Mouse (Mus musculus) induced T-regulatory cell, adult 2 months (primary cell): ENCODE measurements around the gene Smg1.

Source experiments
- DNase-seq: peaks from one replicate; pipeline ENCODE4 v3.0.0-alpha.2; 2012; ENCODE audit warnings: low read depth

The Smg1 gene

GRCm38 (mm10) chr7:118141271-118141670 lies 102.2 kb downstream of the Smg1 start:
- no peak for DNase-seq

GRCm38 (mm10) chr7:118135128-118135527 lies 108.3 kb downstream of the Smg1 start:
- DNase-seq: no peak

GRCm38 (mm10) chr7:118129430-118130041 lies 113.9 kb downstream of the Smg1 start, which contains the start of gene Arl6ip1:
Gene Arl6ip1 (minus strand): TSS chr7:118129662.
- DNase-seq: peak; percentile 98

- DNase-seq: no peak
These were observed 114.5 kb downstream of the Smg1 start for GRCm38 (mm10) chr7:118128925-118129429.

DNA sequence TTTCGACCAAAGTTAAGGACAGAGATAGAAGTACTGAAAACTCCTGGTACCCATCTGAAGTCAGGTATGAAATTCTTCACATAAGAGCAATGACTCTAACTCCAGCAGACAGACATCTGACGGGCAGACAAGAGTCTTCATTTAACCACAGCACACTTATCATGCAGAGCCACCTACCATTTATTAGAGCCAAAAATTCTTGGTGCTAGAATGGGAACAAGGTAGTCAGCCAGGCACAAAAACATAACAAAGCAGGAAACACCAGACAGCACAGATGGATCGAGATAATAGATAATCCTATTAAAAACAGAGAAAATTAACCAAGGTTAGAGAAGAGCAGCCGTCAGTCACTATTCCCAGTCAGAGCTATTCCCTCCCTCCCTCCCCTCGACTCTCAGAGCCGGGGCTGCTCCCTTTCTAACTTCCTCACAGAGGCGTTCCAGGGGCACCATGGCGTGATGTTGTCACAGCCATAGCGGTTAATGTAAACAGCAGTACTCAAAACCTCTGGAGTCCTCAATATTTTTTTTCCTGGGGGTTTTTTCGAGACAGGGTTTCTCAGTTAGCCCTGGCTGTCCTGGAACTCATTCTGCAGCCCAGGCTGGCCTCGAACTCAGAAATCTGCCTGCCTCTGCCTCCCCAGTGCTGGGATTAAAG lies 117.1 kb downstream of the Smg1 start:
- no peak for DNase-seq

DNA sequence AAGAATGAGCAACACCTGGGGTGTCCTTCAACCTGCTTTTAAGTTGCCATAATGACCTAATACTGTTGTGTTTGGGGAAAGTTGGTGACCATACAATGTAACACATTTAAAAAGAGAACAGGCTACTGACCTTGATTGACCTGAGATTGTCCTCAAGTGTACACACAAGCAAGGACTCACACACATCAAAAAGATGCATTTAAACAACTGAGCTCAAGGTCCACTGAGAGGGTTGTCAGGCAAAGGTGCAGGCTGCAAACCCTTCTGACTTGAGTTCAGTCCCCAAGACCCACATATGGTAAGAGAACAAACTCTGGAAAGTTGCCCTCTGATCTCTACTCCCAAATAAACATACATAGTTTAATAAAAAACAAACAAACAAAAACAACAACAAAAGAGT lies 117.7 kb downstream of the Smg1 start:
- DNase-seq: no peak

DNA sequence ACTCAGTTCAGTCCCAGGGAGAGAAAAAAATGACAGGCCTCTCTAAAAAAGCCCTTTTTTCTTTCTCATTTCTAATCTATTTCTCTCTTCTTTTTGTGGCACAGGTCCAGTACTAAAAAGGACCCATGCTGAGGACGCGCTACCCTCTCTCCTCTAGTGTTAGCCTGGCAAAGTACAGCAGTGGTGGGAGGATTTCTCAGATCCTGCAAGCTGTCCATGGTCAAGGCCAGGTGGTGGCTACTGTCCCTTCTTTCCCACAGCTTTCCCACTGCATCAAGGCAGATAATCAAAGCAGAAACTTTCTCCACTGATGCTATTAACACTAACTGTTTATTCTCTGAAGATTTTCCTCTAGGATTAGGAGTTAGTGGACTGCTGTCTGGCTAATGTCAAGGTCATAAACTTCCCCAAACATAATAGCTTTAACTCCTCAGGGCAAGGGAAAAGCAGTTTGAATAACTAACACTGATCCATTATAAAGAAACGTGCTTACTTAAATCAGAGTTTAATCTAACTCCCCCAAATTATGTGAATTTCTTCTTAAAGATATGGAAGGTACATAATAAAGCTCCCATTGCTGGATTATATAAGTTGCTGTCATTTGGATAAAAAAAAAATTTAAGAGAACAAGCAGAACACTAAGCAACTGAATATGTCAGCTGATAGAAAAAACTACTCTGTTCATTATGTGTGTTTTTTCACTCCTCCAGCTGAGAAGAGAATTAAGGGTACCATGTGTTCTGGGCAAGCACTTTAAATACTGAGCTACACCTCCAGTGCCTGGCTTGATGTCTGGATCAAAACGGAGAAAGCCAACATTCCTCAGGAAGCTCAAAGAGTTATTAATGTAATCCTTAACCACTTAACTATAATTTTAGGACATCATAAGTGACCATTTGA lies 119.7 kb downstream of the Smg1 start:
- no peak for DNase-seq

- DNase-seq: no peak
These were observed 121.2 kb downstream of the Smg1 start for GRCm38 (mm10) chr7:118122235-118122634.

DNA sequence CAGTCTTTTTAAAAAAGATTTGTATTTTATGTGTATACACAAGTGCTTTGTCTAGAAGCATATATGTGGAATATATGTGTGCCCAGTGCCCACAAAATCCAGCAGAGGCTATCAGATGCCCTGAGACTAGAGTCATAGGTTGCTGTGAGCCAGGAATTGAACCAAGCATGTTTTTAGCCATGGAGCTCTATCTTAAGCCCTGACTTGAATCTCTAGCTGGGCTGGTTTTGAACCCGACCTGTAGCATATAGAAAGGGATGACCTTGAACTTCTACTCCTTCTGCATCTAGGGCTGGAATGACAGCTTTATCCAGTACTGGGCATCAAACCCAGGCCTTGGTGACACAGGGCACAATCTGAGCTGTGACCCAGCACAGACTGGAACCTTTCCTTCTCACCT lies 122.8 kb downstream of the Smg1 start:
- DNase-seq: no peak

GRCm38 (mm10) chr7:118119946-118120345 lies 123.5 kb downstream of the Smg1 start:
- peak; percentile 75 for DNase-seq

- no peak for DNase-seq
These were observed 124.3 kb downstream of the Smg1 start for GRCm38 (mm10) chr7:118119142-118119541.

DNA sequence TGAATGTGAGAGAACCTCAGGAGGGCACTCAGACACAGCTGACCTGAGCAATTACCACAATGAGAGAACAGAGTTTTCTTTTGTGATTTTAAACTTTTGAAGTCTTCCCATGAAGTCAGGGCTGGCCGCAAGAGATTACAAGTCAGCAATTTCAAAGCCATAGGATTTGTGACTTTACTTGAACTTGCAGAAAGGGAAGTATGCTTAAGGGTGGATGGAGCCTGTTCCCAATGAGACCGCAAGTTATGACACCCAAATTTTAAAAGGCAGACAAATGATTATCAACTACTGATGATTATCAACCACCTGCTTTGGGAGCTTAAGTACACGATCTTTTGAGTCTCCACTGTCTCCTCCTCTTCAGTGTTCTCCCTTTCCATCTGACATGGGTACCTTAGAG lies 125.0 kb downstream of the Smg1 start:
- DNase-seq: no peak

DNA sequence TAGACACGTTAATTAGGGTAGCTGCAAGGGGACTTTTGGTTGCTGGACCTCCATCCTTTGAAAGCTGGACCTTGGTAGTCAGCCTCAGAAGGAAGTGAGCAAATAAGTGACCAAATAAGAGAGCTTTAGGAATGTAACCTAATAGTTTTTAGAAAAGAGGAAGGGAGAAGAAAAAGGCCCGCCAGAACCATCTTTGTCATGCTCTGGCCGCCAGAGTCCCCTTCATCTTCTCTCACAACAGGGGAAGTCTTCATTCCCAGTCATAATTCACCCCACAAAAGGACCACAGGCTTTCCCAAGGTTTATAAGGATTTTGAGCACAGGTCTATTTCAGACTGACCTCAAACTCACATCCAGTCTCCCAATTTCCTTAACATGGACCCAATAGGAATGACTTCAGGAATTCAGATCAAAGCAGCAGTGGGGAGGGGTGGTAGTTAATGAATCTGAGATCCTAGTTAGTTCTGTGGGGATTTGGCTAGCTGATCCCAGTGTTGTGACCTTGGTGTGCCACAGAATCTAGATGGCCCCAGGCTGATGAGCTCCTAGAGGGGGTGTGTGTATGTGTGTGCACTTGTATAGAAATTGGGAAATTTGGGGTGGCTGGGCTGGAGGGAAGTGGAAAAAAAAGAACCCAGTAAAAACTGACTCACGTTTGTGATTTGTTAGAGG lies 125.8 kb downstream of the Smg1 start:
- DNase-seq: no peak

DNA sequence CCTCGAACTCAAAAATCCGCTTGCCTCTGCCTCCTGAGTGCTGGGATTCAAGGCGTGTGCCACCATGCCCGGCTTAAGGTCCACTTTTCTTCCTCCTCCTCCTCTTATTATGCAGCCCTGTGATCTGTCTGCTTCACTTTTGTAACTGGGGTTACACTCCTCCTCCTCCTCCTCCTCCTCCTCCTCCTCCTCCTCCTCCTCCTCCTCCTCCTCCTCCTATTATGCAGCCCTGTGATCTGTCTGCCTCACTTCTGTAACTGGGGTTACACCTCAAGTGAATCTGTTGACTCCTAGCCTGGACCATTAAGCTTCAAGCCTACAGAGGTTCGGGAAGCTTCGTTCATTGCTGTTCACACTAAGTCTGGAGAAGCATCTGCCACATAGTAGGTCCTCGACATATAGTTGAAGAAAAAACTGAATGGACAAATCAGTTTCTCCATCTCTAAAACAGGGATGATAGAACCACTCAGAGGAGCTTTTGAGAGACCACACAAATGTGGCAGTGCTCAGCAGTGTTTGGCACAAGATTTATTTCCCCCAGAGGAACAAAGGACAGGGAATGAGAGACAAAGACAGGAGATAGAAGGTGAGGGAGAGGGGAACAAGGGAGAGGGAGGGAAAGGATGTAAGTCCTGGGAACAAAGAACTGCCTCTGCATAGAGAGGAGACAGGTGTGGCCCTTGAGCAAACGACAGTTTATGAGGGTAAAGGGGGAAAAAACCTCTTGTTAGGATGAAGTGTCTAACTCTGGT lies 126.5 kb downstream of the Smg1 start:
- DNase-seq: no peak

DNA sequence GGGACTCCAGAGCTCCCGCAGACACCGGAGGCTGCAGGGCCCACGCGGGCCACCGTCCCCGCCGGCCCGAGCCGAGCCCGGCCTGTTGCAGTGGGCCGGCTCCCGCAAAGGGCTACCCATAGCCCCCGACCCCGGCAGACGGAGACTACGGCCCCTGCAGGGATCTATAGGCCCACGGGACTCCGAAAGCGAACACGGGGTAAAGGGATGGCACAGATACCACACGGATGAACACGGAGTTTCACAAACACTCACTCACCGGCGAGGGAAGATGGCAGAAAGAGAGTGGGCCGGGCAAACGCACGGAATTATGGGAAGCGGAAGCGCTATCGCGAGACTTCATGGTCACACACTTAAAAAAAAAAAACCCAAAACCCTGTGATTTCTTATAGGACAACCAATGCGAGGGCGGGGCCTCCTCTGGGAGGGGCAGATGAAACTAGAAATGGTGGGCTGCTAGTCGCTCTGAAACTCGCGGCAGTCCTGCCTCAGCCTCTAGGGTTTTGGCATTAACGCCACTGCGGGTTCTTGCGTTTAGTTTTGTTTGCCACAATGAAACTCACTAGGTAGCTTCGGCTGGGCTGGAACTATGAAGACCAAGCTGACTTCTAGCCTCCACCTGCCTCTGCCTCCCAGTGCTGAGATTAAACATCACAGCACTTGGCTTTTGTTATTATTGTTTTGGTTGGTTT lies 127.4 kb downstream of the Smg1 start, which contains the start of gene Rps15a:
Rps15a (minus strand) TSS at position 312 of the 692 bp plus-strand sequence.
- peak; percentile 99 for DNase-seq

- no peak for DNase-seq
These were observed 128.0 kb downstream of the Smg1 start for GRCm38 (mm10) chr7:118115533-118115876.

DNA sequence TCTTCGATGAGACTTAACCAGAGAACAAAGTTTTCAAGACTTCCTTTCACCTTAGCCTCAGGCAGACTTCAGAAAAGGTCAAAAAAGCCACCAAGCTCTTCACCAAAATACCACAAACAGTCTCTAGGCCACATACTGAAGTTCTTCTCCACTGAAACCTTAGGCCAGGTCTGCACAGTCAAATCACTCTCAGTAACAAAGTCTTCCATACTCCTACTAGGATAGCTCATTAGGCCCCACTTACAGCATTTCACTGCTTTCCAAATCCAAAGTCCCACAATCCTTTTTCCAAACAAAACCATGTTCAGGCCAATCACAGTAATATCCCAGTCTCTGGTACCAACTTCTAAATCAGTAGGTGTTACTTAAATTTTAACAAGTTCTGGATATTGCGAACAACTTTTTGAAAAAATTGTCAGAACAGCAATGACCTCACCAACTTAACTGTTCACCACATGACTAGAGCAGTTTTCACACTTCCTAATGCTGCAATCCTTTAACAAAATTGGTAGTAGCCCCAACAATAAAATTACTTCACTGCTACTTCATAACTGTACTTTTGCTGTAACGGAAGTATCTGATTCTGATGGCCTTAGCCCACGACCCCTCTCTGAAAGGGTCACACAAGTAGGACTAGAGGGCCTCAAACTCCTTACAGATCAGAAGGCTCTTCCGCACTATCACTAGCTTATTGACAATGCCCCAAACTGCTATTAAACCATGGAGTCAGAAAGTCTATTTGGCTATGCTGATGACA lies 129.8 kb downstream of the Smg1 start:
- no peak for DNase-seq

DNA sequence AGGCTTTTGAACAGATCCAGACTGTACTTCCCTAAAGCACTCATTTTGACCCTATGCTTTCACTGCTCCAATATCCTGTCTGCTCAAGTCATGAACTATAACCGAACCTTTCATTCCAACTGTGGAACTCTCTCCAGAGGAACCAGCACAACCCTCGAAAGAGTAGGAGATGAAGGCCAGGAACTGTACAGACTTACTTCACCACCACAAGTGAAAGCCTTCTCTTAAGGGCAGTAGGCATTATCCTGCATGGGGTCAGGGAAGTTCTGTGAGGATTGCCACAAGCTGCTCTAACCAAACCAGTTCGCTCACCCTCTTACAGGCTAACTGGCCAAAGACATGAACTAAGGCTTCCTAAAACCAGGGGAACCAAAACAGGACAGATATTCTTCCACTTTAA lies 132.3 kb downstream of the Smg1 start:
- DNase-seq: no peak

DNA sequence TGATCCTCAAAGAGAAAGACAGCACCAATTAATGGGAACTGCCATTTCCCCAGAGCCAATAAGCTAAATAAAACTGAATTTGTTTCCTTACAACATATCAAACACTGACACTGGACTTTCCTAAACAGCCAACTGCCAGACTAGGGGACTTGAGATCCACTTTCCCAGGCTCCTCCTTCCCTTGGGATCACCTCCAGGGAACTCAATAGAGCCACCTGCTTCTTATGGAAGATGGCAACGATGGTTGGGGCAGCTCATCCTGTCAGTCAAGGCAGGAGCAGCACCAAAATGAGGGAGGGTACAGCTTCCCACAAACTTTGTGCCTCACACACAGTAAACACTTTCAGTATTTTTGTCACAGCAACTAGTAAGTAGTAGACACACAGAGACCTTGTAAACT lies 135.8 kb downstream of the Smg1 start:
- DNase-seq: no peak

DNA sequence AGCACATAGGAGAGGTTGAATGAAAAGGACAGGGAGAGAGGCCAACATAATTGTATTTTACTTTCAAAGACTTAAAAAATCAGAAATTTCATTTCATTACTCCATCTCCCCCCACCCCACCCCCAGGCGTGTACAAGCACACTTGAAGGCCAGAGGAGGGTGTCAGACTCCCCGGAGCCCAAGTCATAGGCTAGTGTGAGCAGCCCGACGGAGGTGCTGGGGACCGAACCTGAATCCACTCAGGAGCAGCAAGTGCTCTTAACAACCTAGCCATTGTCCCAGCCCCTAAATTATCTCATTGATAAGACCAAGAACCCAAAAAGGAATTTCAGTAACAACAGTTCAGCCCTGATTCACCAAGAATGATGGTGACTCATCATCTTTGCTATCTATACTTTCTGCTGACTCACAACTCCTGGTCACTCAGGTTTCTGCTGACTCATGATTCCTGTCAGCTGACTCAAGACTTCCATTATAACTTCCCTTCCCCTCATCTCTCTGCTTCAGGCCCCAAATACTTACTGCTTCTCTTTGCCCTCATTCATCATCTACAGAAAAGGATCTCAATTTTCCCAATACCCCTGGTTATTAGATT lies 138.9 kb downstream of the Smg1 start:
- DNase-seq: peak; percentile 46
